Mouse (Mus musculus) olfactory bulb, adult 2 months (tissue): ENCODE measurements at regions not wholly inside any gene's neighbourhood (a gene's known extent, or its start where the extent isn't known, plus 50 kb on each side); places are given as distances from the start of the nearest gene placed in this dataset.

ENCODE experiments used
- CTCF ChIP-seq: fragments of 200-500 bp; IDR thresholded peaks from 2 replicates; pipeline ENCODE4 v1.5.1; 2012; ENCODE audit warnings: low read depth, mild to moderate bottlenecking, low read length, moderate library complexity; ENCODE audit not compliant: insufficient read depth
- POLR2A ChIP-seq: fragments of 200-500 bp; IDR thresholded peaks from 2 replicates; pipeline ENCODE4 v1.6.1; 2012; ENCODE audit warnings: mild to moderate bottlenecking, low read depth, low read length, moderate library complexity; ENCODE audit not compliant: insufficient read depth

DNA sequence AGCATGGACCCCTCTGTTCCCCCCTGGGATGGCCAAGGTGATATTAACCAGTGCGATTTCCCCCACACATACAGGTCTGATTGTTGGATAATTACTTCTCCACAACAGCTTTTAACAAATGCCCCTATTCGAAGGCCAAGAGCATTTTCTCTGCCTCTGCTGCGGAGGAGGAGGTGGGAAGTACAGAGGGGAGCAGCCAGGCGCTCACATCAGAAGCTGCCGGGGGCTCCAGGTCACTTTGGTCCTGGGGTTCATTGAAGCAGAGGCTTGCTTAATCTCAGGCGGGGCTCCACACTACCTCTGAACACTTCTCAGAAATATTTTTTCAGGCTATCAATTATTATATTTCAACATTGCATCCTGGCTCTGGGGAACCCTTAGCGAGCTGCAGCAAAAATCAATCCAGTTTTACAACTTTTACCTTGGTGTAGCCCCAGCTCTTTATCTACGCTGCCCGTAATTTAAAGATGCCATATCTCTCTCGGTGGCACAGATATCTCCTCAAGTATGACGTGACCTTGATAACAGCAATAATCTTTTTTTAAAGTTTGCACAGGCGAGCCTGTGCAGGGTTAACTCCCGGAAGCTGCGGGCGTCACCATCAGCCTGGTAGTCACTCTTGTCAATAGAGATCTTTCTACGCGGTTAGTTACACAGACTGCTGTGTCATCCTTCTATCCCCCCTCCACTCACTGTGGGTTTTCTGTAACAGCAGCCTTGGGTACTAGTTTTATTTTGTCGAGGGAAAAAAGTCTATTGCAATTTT, 307.5 kb upstream of the Pou3f3 start:
- TF ChIP-seq CTCF (no peak), POLR2A (no peak)
